Mouse (Mus musculus): ENCODE data around the gene Fam241a.

The Fam241a gene

DNA sequence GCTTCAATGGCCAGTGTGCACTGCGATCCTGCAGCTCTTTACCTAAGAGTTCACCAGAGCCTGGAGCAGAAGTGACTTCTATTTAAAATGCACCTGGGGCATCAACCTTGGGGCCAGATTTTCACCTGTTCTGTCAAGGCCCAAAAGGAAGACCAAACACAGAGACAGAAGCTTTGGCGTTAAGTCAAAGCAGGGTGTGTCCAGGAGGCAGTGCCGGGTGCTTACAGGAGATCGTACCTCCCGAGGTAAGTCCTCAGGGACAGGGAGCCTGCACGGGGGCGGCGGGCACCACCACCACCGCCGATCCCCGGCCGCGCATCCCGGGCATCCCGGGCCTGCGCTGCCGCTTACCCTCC lies 59.3 kb downstream of the Fam241a start:
- no peak for DNase-seq (ENCODE audit: low spot score in 2 of 2)

DNA sequence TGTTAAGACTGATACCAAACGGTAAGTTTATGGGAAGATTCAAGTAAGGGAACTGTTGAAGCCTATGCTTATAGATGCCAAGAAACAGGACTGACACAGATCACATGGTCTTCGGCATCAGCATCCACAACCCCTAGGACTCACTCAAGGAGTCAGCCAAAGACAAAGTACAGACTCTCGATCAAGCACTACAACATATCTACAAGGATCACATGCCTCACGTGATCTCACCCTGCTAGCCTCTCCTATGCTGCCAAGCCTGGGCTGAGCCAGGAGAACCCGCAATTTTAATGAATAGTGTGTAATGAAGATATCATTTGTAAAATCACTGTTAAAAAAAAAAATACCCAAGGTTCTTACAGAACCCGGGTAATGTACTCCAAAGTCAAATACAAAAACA lies 60.5 kb downstream of the Fam241a start:
- DNase-seq (ENCODE audit: low spot score in 2 of 2), result no peak

DNA sequence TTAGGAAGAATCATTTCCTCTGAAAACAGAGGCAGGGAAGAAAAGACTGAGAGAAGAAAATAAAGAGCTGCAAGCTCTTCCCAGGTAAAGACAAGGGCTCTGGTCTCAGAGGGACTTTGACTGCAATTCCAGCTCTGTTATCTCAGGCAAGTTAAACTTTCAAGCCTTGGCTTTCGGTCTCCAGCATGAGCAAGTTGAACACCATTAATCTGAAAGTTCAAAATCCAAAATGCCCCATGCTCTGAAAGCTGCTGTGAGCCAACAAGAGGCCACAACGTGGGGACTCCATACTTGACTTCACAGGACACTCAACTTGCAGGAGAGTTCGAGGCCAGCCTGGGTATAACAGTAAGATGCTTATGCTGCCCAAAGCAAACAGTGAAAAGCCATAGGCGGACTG lies 62.1 kb downstream of the Fam241a start:
- no peak for DNase-seq (ENCODE audit: low spot score in 2 of 2)

DNA sequence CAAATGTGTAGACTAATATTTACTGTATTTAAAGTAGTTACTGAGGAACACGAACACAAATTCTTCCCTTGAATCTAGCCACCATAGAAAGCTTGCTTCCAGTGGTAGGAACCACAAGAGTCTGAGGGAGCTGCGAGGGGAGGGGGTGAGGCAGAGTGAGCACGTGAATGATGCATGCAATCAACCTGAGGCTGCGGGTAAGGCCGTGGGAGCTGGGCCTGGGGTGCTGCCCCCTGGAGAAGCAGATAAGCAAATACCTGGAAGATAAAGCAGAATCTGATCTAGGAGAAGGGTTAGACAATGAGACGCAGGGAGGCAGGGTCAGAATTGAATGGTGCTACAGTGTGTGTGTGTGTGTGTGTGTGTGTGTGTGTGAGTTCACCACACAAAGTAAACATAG lies 65.0 kb downstream of the Fam241a start:
- no peak for DNase-seq (ENCODE audit: low spot score in 2 of 2)

DNA sequence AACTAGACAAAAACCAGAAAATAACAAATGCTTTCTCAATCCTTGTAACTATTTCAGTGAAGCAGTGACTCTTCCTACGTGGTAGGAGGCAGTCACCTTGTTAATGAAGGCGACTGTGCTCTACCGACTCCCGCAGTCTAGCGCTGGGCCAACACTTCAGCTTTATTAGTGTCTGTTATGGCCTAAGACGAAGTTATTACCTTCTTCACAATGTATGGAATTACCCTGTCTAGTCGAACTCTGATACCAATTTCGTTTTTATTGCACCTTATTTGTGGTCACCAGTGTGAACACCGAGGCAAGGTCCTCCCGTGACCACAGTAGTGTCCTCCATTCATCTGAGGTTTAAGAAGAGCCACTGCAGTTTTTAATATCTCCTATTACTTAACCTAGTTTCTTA lies 65.9 kb downstream of the Fam241a start:
- DNase-seq (ENCODE audit: low spot score in 2 of 2), result no peak

DNA sequence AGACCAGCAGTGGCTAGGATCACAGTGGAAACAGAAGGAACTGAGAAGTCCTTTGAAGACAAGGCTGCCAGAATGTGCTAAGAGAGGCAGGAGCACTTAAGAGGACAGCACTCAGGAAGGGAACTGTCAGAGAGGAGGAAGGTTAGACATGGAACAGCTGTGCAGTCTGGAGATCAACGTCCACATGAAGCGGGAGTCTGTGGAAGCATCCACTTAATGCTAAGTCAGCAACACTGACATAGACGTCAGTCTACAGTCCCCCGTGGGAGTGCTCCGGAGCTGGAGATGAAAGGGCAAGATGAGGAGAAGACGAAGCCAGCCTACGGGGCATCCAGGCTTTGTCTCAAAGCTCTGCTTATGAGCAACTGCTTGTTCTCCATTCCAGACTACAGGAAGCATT lies 69.0 kb downstream of the Fam241a start:
- DNase-seq (ENCODE audit: low spot score in 2 of 2), result no peak

DNA sequence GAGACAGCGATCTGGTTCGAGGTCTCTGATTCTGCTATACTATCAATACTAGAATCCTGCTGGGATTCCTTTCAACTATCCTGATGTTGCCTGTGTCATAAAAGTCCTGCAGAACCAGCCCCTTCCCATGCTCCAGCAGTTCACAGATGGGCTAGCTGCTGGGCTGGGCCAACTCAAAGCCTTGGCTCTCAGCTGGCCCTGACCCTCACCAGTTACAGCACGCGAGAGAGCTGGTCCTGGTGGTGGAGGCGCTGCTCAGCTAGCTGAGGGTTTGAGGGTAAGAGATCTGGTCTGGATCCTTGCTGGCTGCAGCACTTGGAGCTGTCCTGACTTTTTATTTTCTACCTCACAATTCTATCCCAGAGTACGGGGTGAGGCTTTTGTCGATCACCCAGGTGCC lies 69.6 kb downstream of the Fam241a start:
- no peak for DNase-seq (ENCODE audit: low spot score in 2 of 2)

DNA sequence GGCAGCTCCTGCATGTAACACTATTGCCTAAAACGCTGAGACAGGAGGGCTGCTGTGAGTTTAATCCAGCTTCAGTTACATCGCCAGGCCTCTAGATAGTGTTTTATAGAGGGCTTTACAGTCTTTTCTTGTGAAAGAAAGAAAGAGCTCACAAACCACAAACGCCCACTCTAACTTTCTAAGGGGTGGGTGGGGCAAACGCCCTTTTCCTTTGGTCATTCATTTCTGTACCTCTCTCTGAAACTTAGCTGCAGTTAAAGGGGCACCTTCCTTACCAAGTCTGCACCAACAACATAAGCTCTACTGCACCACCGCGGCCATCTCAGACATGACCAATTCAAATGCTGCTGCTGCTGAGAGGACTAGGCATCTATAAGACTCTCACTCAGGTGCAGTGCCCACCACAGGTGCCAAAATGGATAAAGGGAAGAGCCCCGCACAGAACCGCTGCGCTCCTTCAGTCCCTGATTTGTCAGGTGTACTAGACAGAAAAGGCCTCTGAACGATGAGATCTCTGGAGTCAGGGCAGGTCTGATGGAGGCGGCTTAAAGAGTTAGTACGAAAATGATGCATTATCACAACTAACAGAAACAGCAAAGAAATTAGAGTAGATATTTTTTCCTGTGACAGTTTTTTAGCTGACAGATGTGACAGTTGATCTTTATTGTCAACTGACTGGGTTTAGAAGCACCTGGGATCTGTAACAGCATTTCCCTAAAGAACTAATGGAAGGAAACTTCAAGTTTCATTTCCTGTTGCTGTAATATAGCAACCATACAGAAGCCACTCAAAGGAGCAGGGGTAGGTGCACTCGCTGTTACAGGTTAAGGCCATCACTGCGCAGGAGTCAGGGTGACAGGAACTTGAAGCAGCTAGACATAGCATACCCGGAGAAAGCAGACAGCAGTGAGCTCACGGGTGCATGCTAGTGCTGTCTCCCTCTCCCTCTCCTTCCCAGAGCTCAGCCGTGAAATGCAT lies 71.9 kb downstream of the Fam241a start:
- DNase-seq (ENCODE audit: low spot score in 2 of 2), result no peak

DNA sequence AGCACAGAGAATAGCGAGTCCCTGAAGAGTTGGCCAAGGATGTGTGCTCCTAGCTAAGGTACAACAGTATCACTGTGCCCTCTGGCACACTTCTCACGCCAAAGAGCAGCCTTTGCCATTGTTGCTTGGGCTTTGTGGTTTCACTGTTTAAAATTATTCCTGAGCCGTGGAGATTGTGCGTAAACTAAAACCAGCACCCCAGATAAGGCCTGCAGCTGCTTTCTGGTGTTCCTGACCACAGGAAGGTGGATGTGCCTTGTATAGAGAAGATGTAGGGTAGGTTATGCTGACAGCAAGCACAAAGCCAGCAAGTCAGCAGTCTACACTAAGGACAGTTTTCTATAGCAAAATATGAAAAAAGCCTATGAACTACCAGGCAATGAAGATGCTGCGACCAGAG lies 74.9 kb downstream of the Fam241a start:
- DNase-seq (ENCODE audit: low spot score in 2 of 2), result no peak

DNA sequence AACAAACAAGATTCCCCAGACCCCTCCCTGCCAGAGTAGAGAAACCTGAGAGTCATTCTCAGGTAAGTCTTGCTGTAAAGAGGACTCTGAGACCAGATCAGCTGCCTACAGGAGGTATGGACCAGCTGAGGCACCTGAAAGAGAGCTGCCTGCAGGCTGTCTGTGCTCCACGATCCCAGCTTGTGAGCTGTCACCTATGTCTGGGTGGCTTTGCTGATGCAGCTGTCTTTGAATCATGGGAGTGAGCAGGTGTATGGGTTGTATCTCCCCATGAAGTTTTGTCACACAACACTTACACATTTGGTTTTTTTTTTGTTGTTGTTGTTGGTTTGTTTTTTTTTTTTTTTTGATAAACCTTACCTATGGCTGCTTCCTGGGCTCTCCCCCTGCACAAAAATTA lies 75.7 kb downstream of the Fam241a start:
- DNase-seq (ENCODE audit: low spot score in 2 of 2), result no peak
